In genomic region chr6:116986266-116987000, GRCm38 (mm10) we compare ENCODE assay signal across 30 mouse cellular contexts.
DNase-seq lines count a peak whose midpoint lies in the region; ATAC-seq lines count a peak whose summit lies in the region.
"Had no signal": no experiment of that assay in that cellular context is flagged by ENCODE, and none has a peak within 500 bp of the region (broad histone marks: within the 10 kb centered on the region; RNA-seq: fewer than 3 reads in every experiment).

No protein-coding gene starts in this region.

- H3K9ac ChIP-seq in hindbrain, embryonic 14.5 days = no peak overlapping the region
- no peak overlapping the region for H3K9ac ChIP-seq in midbrain, embryonic 13.5 days (replicated peaks)
- H3K9ac ChIP-seq: embryonic facial prominence, embryonic 12.5 days; hindbrain, embryonic 15.5 days; kidney, embryonic 15.5 days; liver, embryonic 13.5 days had no signal

- H3K9me3 ChIP-seq in hindbrain, embryonic 10.5 days = no peaks in the 10 kb centered on the region
- H3K9me3 ChIP-seq in hindbrain, embryonic 14.5 days (ENCODE audit: control insufficient read depth, low read length) = no peaks in the 10 kb centered on the region
- H3K9me3 ChIP-seq in midbrain, embryonic 10.5 days (replicated peaks) = no peaks in the 10 kb centered on the region
- H3K9me3 ChIP-seq in midbrain, embryonic 13.5 days = no peaks in the 10 kb centered on the region
- H3K9me3 ChIP-seq in limb, embryonic 10.5 days (replicated peaks) = no peaks in the 10 kb centered on the region
- H3K9me3 ChIP-seq: embryonic facial prominence, embryonic 12.5 days; hindbrain, embryonic 15.5 days; kidney, embryonic 15.5 days; liver, embryonic 13.5 days had no signal

- no peak overlapping the region for H3K4me2 ChIP-seq in hindbrain, embryonic 14.5 days (replicated peaks)
- no peak overlapping the region for H3K4me2 ChIP-seq in midbrain, embryonic 13.5 days (replicated peaks)
- H3K4me2 ChIP-seq: embryonic facial prominence, embryonic 12.5 days; heart, embryonic 11.5 days; hindbrain, embryonic 15.5 days; kidney, embryonic 15.5 days; liver, embryonic 13.5 days had no signal

- H3K4me3 ChIP-seq in hindbrain, embryonic 10.5 days = no peak overlapping the region
- no peak overlapping the region for H3K4me3 ChIP-seq in hindbrain, embryonic 14.5 days (replicated peaks; ENCODE audit: low read length)
- H3K4me3 ChIP-seq in midbrain, embryonic 10.5 days = no peak overlapping the region
- no peak overlapping the region for H3K4me3 ChIP-seq in midbrain, embryonic 13.5 days (replicated peaks)
- H3K4me3 ChIP-seq in limb, embryonic 10.5 days = no peak overlapping the region
- H3K4me3 ChIP-seq: embryonic facial prominence, embryonic 12.5 days; hindbrain, embryonic 15.5 days; kidney, embryonic 15.5 days; left cerebral cortex, adult 2 months; liver, embryonic 13.5 days had no signal

- no peaks in the 10 kb centered on the region for H3K36me3 ChIP-seq in hindbrain, embryonic 10.5 days
- no peaks in the 10 kb centered on the region for H3K36me3 ChIP-seq in hindbrain, embryonic 14.5 days (replicated peaks; ENCODE audit: control insufficient read depth, insufficient read depth)
- no peaks in the 10 kb centered on the region for H3K36me3 ChIP-seq in midbrain, embryonic 10.5 days
- H3K36me3 ChIP-seq in midbrain, embryonic 13.5 days = no peaks in the 10 kb centered on the region
- no peaks in the 10 kb centered on the region for H3K36me3 ChIP-seq in limb, embryonic 10.5 days
- H3K36me3 ChIP-seq: embryonic facial prominence, embryonic 12.5 days; hindbrain, embryonic 15.5 days; kidney, embryonic 15.5 days; liver, embryonic 13.5 days had no signal

- no peaks in the 10 kb centered on the region for H3K27me3 ChIP-seq in hindbrain, embryonic 10.5 days (ENCODE audit: insufficient read depth, poor library complexity, severe bottlenecking)
- H3K27me3 ChIP-seq in hindbrain, embryonic 14.5 days (ENCODE audit: control insufficient read depth, insufficient read depth, low read length) = no peaks in the 10 kb centered on the region
- H3K27me3 ChIP-seq in midbrain, embryonic 10.5 days (ENCODE audit: low read depth, poor library complexity, severe bottlenecking) = no peaks in the 10 kb centered on the region
- no peaks in the 10 kb centered on the region for H3K27me3 ChIP-seq in midbrain, embryonic 13.5 days
- H3K27me3 ChIP-seq in limb, embryonic 10.5 days (ENCODE audit: low read depth, poor library complexity, severe bottlenecking) = no peaks in the 10 kb centered on the region
- H3K27me3 ChIP-seq: embryonic facial prominence, embryonic 12.5 days; hindbrain, embryonic 15.5 days; liver, embryonic 13.5 days had no signal

- DNase-seq in hindbrain, embryonic 10.5 days (ENCODE audit: low spot score) = peak; percentile 56
- DNase-seq in hindbrain, embryonic 14.5 days (ENCODE audit: low spot score) = no peak
- peak; percentile 25 for DNase-seq in midbrain, embryonic 10.5 days (ENCODE audit: low spot score)
- peak; percentile 60 for DNase-seq in embryo, embryonic 10.5 days (ENCODE audit: low spot score)
- DNase-seq in limb, embryonic 10.5 days (ENCODE audit: low spot score) = no peak
- no peak for DNase-seq in frontal cortex, postnatal 36 days (ENCODE audit: low spot score in 2 of 2)
- no peak for DNase-seq in gastrocnemius, postnatal 4 days (ENCODE audit: low spot score in 2 of 2)
- DNase-seq: adrenal gland, adult 2 months; cerebellum, adult 11 months; cerebellum, adult 9-10 months; cerebellum, postnatal 36 days; gastrocnemius, postnatal 14 days; heart, adult 18-20 months; heart, postnatal 4 days; kidney, adult 18-20 months; kidney, postnatal 25 days; liver, embryonic 13.5 days; lung, adult 2 months; lung, postnatal 10 days; right cerebral cortex, postnatal 14 days had no signal

- H3K4me1 ChIP-seq in hindbrain, embryonic 10.5 days (replicated peaks) = peaks cover 21% of the 10 kb centered on the region
- H3K4me1 ChIP-seq in hindbrain, embryonic 14.5 days (replicated peaks; ENCODE audit: control insufficient read depth, insufficient read depth, low read length) = no peaks in the 10 kb centered on the region
- peaks cover 24% of the 10 kb centered on the region for H3K4me1 ChIP-seq in midbrain, embryonic 10.5 days
- no peaks in the 10 kb centered on the region; the same call in 1 of the 2 replicates for H3K4me1 ChIP-seq in midbrain, embryonic 13.5 days (replicated peaks)
- peaks cover 22% of the 10 kb centered on the region for H3K4me1 ChIP-seq in limb, embryonic 10.5 days
- H3K4me1 ChIP-seq: hindbrain, embryonic 15.5 days; kidney, embryonic 15.5 days; liver, embryonic 13.5 days had no signal

- peak overlapping the region; percentile 56 for H3K27ac ChIP-seq in hindbrain, embryonic 10.5 days
- no peak overlapping the region for H3K27ac ChIP-seq in hindbrain, embryonic 14.5 days
- peak overlapping the region; percentile 50 for H3K27ac ChIP-seq in midbrain, embryonic 10.5 days (replicated peaks)
- H3K27ac ChIP-seq in midbrain, embryonic 13.5 days = no peak overlapping the region
- H3K27ac ChIP-seq in limb, embryonic 10.5 days = 0 out of 2 replicates have a peak overlapping the region, but pooled peaks have one; percentile 17
- H3K27ac ChIP-seq: embryonic facial prominence, embryonic 12.5 days; hindbrain, embryonic 15.5 days; kidney, embryonic 15.5 days; left cerebral cortex, adult 2 months; liver, embryonic 13.5 days; macrophage had no signal

- WGBS in hindbrain, embryonic 10.5 days = 18% methylated on average over 10 of the region's 10 CpGs
- WGBS in hindbrain, embryonic 14.5 days = 17% methylated on average over 10 of the region's 10 CpGs
- WGBS in midbrain, embryonic 10.5 days = 25% methylated on average over 10 of the region's 10 CpGs
- WGBS in midbrain, embryonic 13.5 days = 18% methylated on average over 10 of the region's 10 CpGs
- WGBS in limb, embryonic 10.5 days = 50% methylated on average over 10 of the region's 10 CpGs

- ATAC-seq in hindbrain, embryonic 14.5 days (ENCODE audit: low FRiP score) = no peak
- no peak for ATAC-seq in midbrain, embryonic 13.5 days
- ATAC-seq: CD4-positive, CD25-positive, alpha-beta regulatory T cell, adult 4 months; forebrain, embryonic 14.5 days; midbrain, embryonic 16.5 days had no signal

Comparison
In these comparisons a context has a peak if more than half of its experiments do, and no peak if none do; other contexts are left out.
1. DNase-seq: peak in hindbrain, embryonic 10.5 days (single experiment), midbrain, embryonic 10.5 days (single experiment) and embryo, embryonic 10.5 days (single experiment); none in hindbrain, embryonic 14.5 days (single experiment), limb, embryonic 10.5 days (single experiment), frontal cortex, postnatal 36 days (0 of 2) and gastrocnemius, postnatal 4 days (0 of 2).
2. H3K27ac ChIP-seq: peak in hindbrain, embryonic 10.5 days (single experiment), midbrain, embryonic 10.5 days (single experiment) and limb, embryonic 10.5 days (single experiment); none in hindbrain, embryonic 14.5 days (single experiment) and midbrain, embryonic 13.5 days (single experiment).